Mouse (Mus musculus) forebrain, postnatal 0 days (tissue): ENCODE measurements at regions not wholly inside any gene's neighbourhood (a gene's known extent, or its start where the extent isn't known, plus 50 kb on each side); places are given as distances from the start of the nearest gene placed in this dataset.
A peak's percentile ranks its signal among the peaks of the same experiment; 100 is the strongest.

Experiments used
- ATAC-seq: fragments of 200-750 bp; cut with Nextera tagmentation; 2 replicates; pipeline ENCODE4 v1.8.0; 2017; ENCODE audit warnings: mild to moderate bottlenecking, moderate library complexity
- DNase-seq: peaks from one replicate; pipeline ENCODE4 v3.0.0-alpha.2; 2015
- H3K27ac ChIP-seq: fragments of 300-500 bp; sonication (generic); 2 replicates; pipeline ENCODE4 v1.5.1; 2014; ENCODE audit warnings: low read depth, mild to moderate bottlenecking, antibody characterized with exemption, low read length, moderate library complexity, mixed read lengths
- H3K27me3 ChIP-seq: fragments of 300-500 bp; sonication (generic); 2 replicates; pipeline ENCODE4 v1.6.1; 2014; ENCODE audit warnings: mild to moderate bottlenecking, low read length, mixed read lengths; ENCODE audit not compliant: insufficient read depth
- H3K36me3 ChIP-seq: fragments of 300-500 bp; sonication (generic); 2 replicates; pipeline ENCODE4 v1.6.1; 2014; ENCODE audit warnings: mild to moderate bottlenecking, moderate library complexity; ENCODE audit not compliant: insufficient read depth
- H3K4me1 ChIP-seq: fragments of 300-500 bp; sonication (generic); 2 replicates; pipeline ENCODE4 v1.6.1; 2014; ENCODE audit warnings: antibody characterized with exemption; ENCODE audit not compliant: insufficient read depth
- H3K4me2 ChIP-seq: fragments of 300-500 bp; sonication (generic); 2 replicates; pipeline ENCODE4 v1.6.1; 2014; ENCODE audit warnings: low read depth, mild to moderate bottlenecking, moderate library complexity
- H3K4me3 ChIP-seq: fragments of 300-500 bp; sonication (generic); 2 replicates; pipeline ENCODE4 v1.5.1; 2014; ENCODE audit warnings: low read depth, low read length, mixed read lengths
- H3K9ac ChIP-seq: fragments of 300-500 bp; sonication (generic); 2 replicates; pipeline ENCODE4 v1.6.1; 2014; ENCODE audit warnings: mild to moderate bottlenecking
- H3K9me3 ChIP-seq: fragments of 300-500 bp; sonication (generic); 2 replicates; pipeline ENCODE4 v1.6.1; 2016; ENCODE audit warnings: low read length
- CTCF ChIP-seq: sonication (generic); IDR thresholded peaks from 2 replicates; pipeline ENCODE4 v1.5.1; 2016; ENCODE audit warnings: antibody characterized with exemption, control low read depth, low read depth
- WGBS: fragments of 180-500 bp; shearing (Covaris S2); extraction: QIAGEN DNeasy Blood & Tissue Kit; methylation state at CpG from one replicate; pipeline ENCODE4 v1.1.7; 2014; 5-methylcytosine and 5-hydroxymethylcytosine counted together

- H3K9ac ChIP-seq = no peak overlapping the region
- TF ChIP-seq CTCF = no peak
These were observed 936.5 kb upstream of the Nova1 start for GRCm38 (mm10) chr12:47755227-47755626.

GRCm38 (mm10) chr12:47741744-47742280 is 923.1 kb upstream of the Nova1 start:
- H3K27me3 ChIP-seq = no peaks in the 10 kb centered on the region
- H3K27ac ChIP-seq = no peak overlapping the region
- ATAC-seq = no peak
- no peaks in the 10 kb centered on the region for H3K36me3 ChIP-seq
- DNase-seq = peak; percentile 10
- no peaks in the 10 kb centered on the region for H3K4me1 ChIP-seq
- WGBS = 59% methylated on average over 2 of the region's 2 CpGs
- H3K9me3 ChIP-seq = no peaks in the 10 kb centered on the region
- no peak overlapping the region for H3K9ac ChIP-seq
- H3K4me3 ChIP-seq = no peak overlapping the region
- no peak for TF ChIP-seq CTCF
- H3K4me2 ChIP-seq = no peak overlapping the region

More at GRCm38 (mm10) chr12:47755227-47755626, 936.5 kb upstream of the Nova1 start:
- 73% methylated on average over 2 of the region's 2 CpGs for WGBS
- Histone ChIP-seq H3K4me1 (no peaks in the 10 kb centered on the region), H3K27me3 (no peaks in the 10 kb centered on the region), H3K27ac (no peak overlapping the region), H3K36me3 (no peaks in the 10 kb centered on the region), H3K4me2 (no peak overlapping the region), H3K4me3 (no peak overlapping the region), H3K9me3 (no peaks in the 10 kb centered on the region)
- DNase-seq = no peak
- ATAC-seq = no peak

- H3K27ac ChIP-seq = no peak overlapping the region
- no peaks in the 10 kb centered on the region for H3K4me1 ChIP-seq
- H3K4me2 ChIP-seq = no peak overlapping the region
- no peaks in the 10 kb centered on the region for H3K27me3 ChIP-seq
- WGBS = 76% methylated on average over 1 of the region's 1 CpGs
- no peak for ATAC-seq
- TF ChIP-seq CTCF = no peak
- no peak overlapping the region for H3K4me3 ChIP-seq
- H3K9ac ChIP-seq = no peak overlapping the region
- H3K9me3 ChIP-seq = no peaks in the 10 kb centered on the region
- no peak for DNase-seq
- no peaks in the 10 kb centered on the region for H3K36me3 ChIP-seq
These were observed 881.5 kb upstream of the Nova1 start for GRCm38 (mm10) chr12:47700190-47700589.

- H3K4me1 ChIP-seq = no peaks in the 10 kb centered on the region
- no peak overlapping the region for H3K9ac ChIP-seq
- peak; percentile 67; the same call in 1 of the 2 replicates for ATAC-seq
- H3K9me3 ChIP-seq = no peaks in the 10 kb centered on the region
- H3K4me3 ChIP-seq = no peak overlapping the region
- H3K27me3 ChIP-seq = no peaks in the 10 kb centered on the region
- 37% methylated on average over 3 of the region's 3 CpGs for WGBS
- no peak overlapping the region for H3K4me2 ChIP-seq
- H3K36me3 ChIP-seq = no peaks in the 10 kb centered on the region
- no peak for TF ChIP-seq CTCF
- peak; percentile 29 for DNase-seq
- no peak overlapping the region for H3K27ac ChIP-seq
These were observed 851.7 kb upstream of the Nova1 start for GRCm38 (mm10) chr12:47670457-47670856.
